Mouse (Mus musculus) left cerebral cortex, adult 18-20 months (tissue): ENCODE results near the gene Nepro. TPM values are rescaled to one million over a fixed set of nuclear protein-coding genes. Genes with fewer than 3 reads are reported as not detected.

Source experiments
- DNase-seq, 2 experiments: peaks; one replicate each; pipeline ENCODE4 v3.0.0; 2021 to 2022; ENCODE audit warnings: low spot score in 2 of 2, mixed read lengths in 1 of 2
- total RNA-seq, 2 experiments: library from RNA; stranded (reverse); gene quantifications; 2 replicates each; pipeline ENCODE4 v1.2.3; 2021

Nepro gene
- total RNA-seq, 2 experiments from 2014 or later: 5.8 to 7.0 TPM

- DNase-seq: no peak
Measured at GRCm38 (mm10) chr16:44765555-44766319, 41.6 kb downstream of the Nepro start, which contains the start of gene Cd200r1. TSS of gene Cd200r1 (plus strand) at chr16:44765736.

GRCm38 (mm10) chr16:44766320-44766892 lies 42.3 kb downstream of the Nepro start:
- DNase-seq: peak in 1 of 2 experiments; percentile 30

- no peak for DNase-seq
Measured at GRCm38 (mm10) chr16:44767506-44767905, 43.4 kb downstream of the Nepro start.

- no peak for DNase-seq
Measured at GRCm38 (mm10) chr16:44767967-44768366, 43.9 kb downstream of the Nepro start.

GRCm38 (mm10) chr16:44772577-44772976 lies 48.5 kb downstream of the Nepro start:
- DNase-seq: no peak

- no peak for DNase-seq
Measured at GRCm38 (mm10) chr16:44773673-44774072, 49.6 kb downstream of the Nepro start.

- no peak for DNase-seq
Measured at GRCm38 (mm10) chr16:44774201-44774600, 50.1 kb downstream of the Nepro start.

- peak; percentile 8 to 16 for DNase-seq
Measured at GRCm38 (mm10) chr16:44778538-44779147, 54.5 kb downstream of the Nepro start.

GRCm38 (mm10) chr16:44779494-44779893 lies 55.4 kb downstream of the Nepro start:
- no peak for DNase-seq

GRCm38 (mm10) chr16:44780751-44781150 lies 56.6 kb downstream of the Nepro start:
- DNase-seq: no peak

Other genes starting within 250 kb of the Nepro start
- gene Boc, start 165.4 kb upstream of the Nepro start, total RNA-seq: 10 to 100 TPM; 19.5 to 23.5 TPM
- 10 to 100 TPM; 22.7 to 24.9 TPM for gene Gtpbp8, start 22.1 kb downstream of the Nepro start, total RNA-seq
- 1 to 10 TPM in 1 of 2 experiments, under 1 TPM in 1; 0.44 to 1.1 TPM for gene Cd200r1, start 41.4 kb downstream of the Nepro start, total RNA-seq
- gene Cd200r4, start 87.4 kb downstream of the Nepro start, total RNA-seq: under 1 TPM in 1 of 2 experiments, not detected in 1; 0.28 TPM
- not detected for gene Cd200r2, start 142.8 kb downstream of the Nepro start, total RNA-seq
- not detected for gene Cd200r3, start 219.4 kb downstream of the Nepro start, total RNA-seq